Mouse (Mus musculus): ENCODE results near the gene Slc35b1.

Gene Slc35b1

GRCm38 (mm10) chr11:95366280-95366897 lies 18.1 kb upstream of the Slc35b1 start:
- no peak for DNase-seq (ENCODE audit: low spot score in 2 of 2)

- no peak for DNase-seq (ENCODE audit: low spot score in 2 of 2)
These were observed 17.3 kb upstream of the Slc35b1 start for GRCm38 (mm10) chr11:95367011-95367735.

GRCm38 (mm10) chr11:95368231-95368823 lies 16.2 kb upstream of the Slc35b1 start:
- no peak for DNase-seq (ENCODE audit: low spot score in 2 of 2)

GRCm38 (mm10) chr11:95368871-95369270 lies 15.6 kb upstream of the Slc35b1 start:
- DNase-seq (ENCODE audit: low spot score in 2 of 2), result no peak

GRCm38 (mm10) chr11:95369964-95370890 lies 14.3 kb upstream of the Slc35b1 start:
- no peak for DNase-seq (ENCODE audit: low spot score in 2 of 2)

- DNase-seq (ENCODE audit: low spot score in 2 of 2), result no peak
These were observed 13.3 kb upstream of the Slc35b1 start for GRCm38 (mm10) chr11:95371182-95371581.

- DNase-seq (ENCODE audit: low spot score in 2 of 2), result no peak
These were observed 5.6 kb upstream of the Slc35b1 start for GRCm38 (mm10) chr11:95378926-95379325.

GRCm38 (mm10) chr11:95379552-95379951 lies 4.9 kb upstream of the Slc35b1 start:
- DNase-seq (ENCODE audit: low spot score in 2 of 2), result no peak

GRCm38 (mm10) chr11:95380711-95381110 lies 3.8 kb upstream of the Slc35b1 start:
- DNase-seq (ENCODE audit: low spot score in 2 of 2), result no peak

- no peak for DNase-seq (ENCODE audit: low spot score in 2 of 2)
These were observed 3.3 kb upstream of the Slc35b1 start for GRCm38 (mm10) chr11:95381146-95381545.

GRCm38 (mm10) chr11:95383331-95383986 lies 1.0 kb upstream of the Slc35b1 start:
- DNase-seq (ENCODE audit: low spot score in 2 of 2), result no peak

GRCm38 (mm10) chr11:95384004-95384318 lies 531 bp upstream of the Slc35b1 start:
- DNase-seq (ENCODE audit: low spot score in 2 of 2), result no peak

- no peak for DNase-seq (ENCODE audit: low spot score in 2 of 2)
These were observed 455 bp downstream of the Slc35b1 start for GRCm38 (mm10) chr11:95384973-95385320.

GRCm38 (mm10) chr11:95387354-95387753 lies 2.9 kb downstream of the Slc35b1 start:
- DNase-seq (ENCODE audit: low spot score in 2 of 2), result no peak

GRCm38 (mm10) chr11:95389006-95389405 lies 4.5 kb downstream of the Slc35b1 start:
- no peak for DNase-seq (ENCODE audit: low spot score in 2 of 2)

GRCm38 (mm10) chr11:95390420-95390819 lies 5.9 kb downstream of the Slc35b1 start:
- no peak for DNase-seq (ENCODE audit: low spot score in 2 of 2)

GRCm38 (mm10) chr11:95391201-95391600 lies 6.7 kb downstream of the Slc35b1 start:
- DNase-seq (ENCODE audit: low spot score in 2 of 2), result no peak

GRCm38 (mm10) chr11:95391743-95392142 lies 7.3 kb downstream of the Slc35b1 start:
- no peak for DNase-seq (ENCODE audit: low spot score in 2 of 2)

- no peak for DNase-seq (ENCODE audit: low spot score in 2 of 2)
These were observed 7.8 kb downstream of the Slc35b1 start for GRCm38 (mm10) chr11:95392223-95392667.

- no peak for DNase-seq (ENCODE audit: low spot score in 2 of 2)
These were observed 8.4 kb downstream of the Slc35b1 start for GRCm38 (mm10) chr11:95392708-95393499.

GRCm38 (mm10) chr11:95393500-95393816 lies 9.0 kb downstream of the Slc35b1 start:
- DNase-seq (ENCODE audit: low spot score in 2 of 2), result no peak
